8 mouse cellular contexts compared by ENCODE assay signal in the genomic region with DNA sequence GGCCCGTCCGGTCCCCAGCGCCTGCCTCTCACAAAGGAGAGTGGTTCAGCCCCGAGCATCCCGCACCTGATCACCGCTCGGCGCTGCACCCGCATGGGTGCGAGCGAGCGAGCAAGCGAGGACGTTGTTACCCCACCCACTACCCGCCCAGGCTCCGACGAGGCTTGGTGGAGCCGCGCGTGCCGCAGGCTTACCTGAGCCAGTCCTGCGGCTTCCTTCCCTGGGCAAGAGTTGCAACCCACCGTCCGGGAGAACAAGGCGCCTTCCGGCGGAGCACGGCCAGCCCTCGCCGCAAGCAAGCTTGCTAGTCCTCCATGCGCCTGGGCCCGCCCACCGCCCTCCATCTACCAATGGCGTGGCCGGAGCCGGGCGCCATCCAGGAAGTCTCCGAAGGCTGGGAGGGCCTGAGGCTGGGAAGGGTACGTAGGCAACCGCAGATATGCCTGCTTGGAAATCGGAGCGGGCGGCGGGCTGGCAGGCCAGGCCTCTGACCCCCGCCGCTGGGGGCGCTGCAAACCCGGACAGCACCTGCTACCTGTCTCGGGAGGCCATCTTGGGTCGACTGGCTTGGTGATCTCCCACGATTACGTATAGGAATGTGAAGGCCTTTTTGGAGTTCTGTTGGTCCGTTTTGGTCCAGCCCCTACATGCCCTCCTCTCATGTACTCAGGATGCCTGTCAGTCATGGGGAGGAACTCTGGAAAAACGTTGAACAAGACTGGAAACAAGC. TPM values are rescaled to one million over a fixed set of nuclear protein-coding genes. Genes with fewer than 3 reads are reported as not detected.
DNase-seq lines count a peak whose midpoint lies in the region; ATAC-seq and TF ChIP-seq lines count a peak whose summit lies in the region.

A gene (minus strand): TSS at position 297 of the 730 bp plus-strand sequence.

- WGBS in heart, embryonic 14.5 days, result under 1% methylated on average over 54 of the region's 54 CpGs
- under 1% methylated on average over 54 of the region's 54 CpGs for WGBS in liver, embryonic 14.5 days (ENCODE audit: insufficient replicate concordance)
- under 1% methylated on average over 54 of the region's 54 CpGs for WGBS in neural tube, embryonic 11.5 days
- WGBS in stomach, postnatal 0 days, result under 1% methylated on average over 54 of the region's 54 CpGs

- peak within 1 kb of the TSS; percentile 89 for H3K9ac ChIP-seq in heart, embryonic 14.5 days (ENCODE audit: low read length)
- H3K9ac ChIP-seq in liver, embryonic 14.5 days (replicated peaks), result peak within 1 kb of the TSS; percentile 96
- H3K9ac ChIP-seq in neural tube, embryonic 11.5 days (ENCODE audit: low read length), result peak within 1 kb of the TSS; percentile 94
- H3K9ac ChIP-seq in stomach, postnatal 0 days (ENCODE audit: low read length), result peak within 1 kb of the TSS; percentile 92

- no peaks in the 10 kb centered on the region for H3K9me3 ChIP-seq in heart, embryonic 14.5 days (ENCODE audit: control insufficient read depth, low read length)
- no peaks in the 10 kb centered on the region for H3K9me3 ChIP-seq in liver, embryonic 14.5 days (ENCODE audit: control insufficient read depth, low read length)
- no peaks in the 10 kb centered on the region for H3K9me3 ChIP-seq in neural tube, embryonic 11.5 days (ENCODE audit: control insufficient read depth, low read length)
- no peaks in the 10 kb centered on the region for H3K9me3 ChIP-seq in stomach, postnatal 0 days (ENCODE audit: control insufficient read depth, low read length)

- H3K27me3 ChIP-seq in heart, embryonic 14.5 days (ENCODE audit: control insufficient read depth, insufficient read depth, low read length), result no peaks in the 10 kb centered on the region
- H3K27me3 ChIP-seq in liver, embryonic 14.5 days (ENCODE audit: control insufficient read depth, insufficient read depth, low read length), result no peaks in the 10 kb centered on the region
- no peaks in the 10 kb centered on the region for H3K27me3 ChIP-seq in neural tube, embryonic 11.5 days (ENCODE audit: control insufficient read depth, insufficient read depth, low read length)
- H3K27me3 ChIP-seq in stomach, postnatal 0 days (ENCODE audit: control insufficient read depth, insufficient read depth, low read length), result no peaks in the 10 kb centered on the region

- peak; percentile 92 for DNase-seq in c-Kit-negative CD71-positive TER-119-positive erythroid progenitor cells, embryonic 14.5 days (ENCODE audit: low read depth, low spot score)
- DNase-seq in fibroblast of lung, adult 2 months (ENCODE audit: low read depth), result peak; percentile 91
- DNase-seq in kidney, postnatal 25 days, result peak; percentile 98 to 100
- peak; percentile 92 to 96 (median 93) for DNase-seq in liver, embryonic 14.5 days (ENCODE audit: low read depth in 3 of 3, low spot score in 3 of 3)
- peak; percentile 99 for DNase-seq in neural tube, embryonic 11.5 days (ENCODE audit: low spot score)
- peak; percentile 99 for DNase-seq in stomach, postnatal 0 days (ENCODE audit: low spot score)

- peaks cover 3 to 10% of the 10 kb centered on the region in 2 experiments; a peak in 2 of 4 replicates for H3K4me1 ChIP-seq in heart, embryonic 14.5 days (ENCODE audit: control insufficient read depth in 2 of 2, insufficient read depth in 2 of 2, low read length in 2 of 2)
- H3K4me1 ChIP-seq in liver, embryonic 14.5 days (replicated peaks; ENCODE audit: control insufficient read depth in 2 of 2, insufficient read depth in 2 of 2, low read length in 1 of 2), result peaks cover 17 to 20% of the 10 kb centered on the region in 2 experiments
- peaks cover 10% of the 10 kb centered on the region for H3K4me1 ChIP-seq in neural tube, embryonic 11.5 days (ENCODE audit: control insufficient read depth, insufficient read depth, low read length)
- H3K4me1 ChIP-seq in stomach, postnatal 0 days (replicated peaks; ENCODE audit: control insufficient read depth, insufficient read depth), result no peaks in the 10 kb centered on the region

- H3K36me3 ChIP-seq in heart, embryonic 14.5 days (ENCODE audit: control insufficient read depth, insufficient read depth, low read length), result peaks cover 10% of the 10 kb centered on the region
- no peaks in the 10 kb centered on the region for H3K36me3 ChIP-seq in liver, embryonic 14.5 days (replicated peaks; ENCODE audit: control insufficient read depth, insufficient read depth, low read depth)
- H3K36me3 ChIP-seq in neural tube, embryonic 11.5 days (ENCODE audit: control insufficient read depth, insufficient read depth, low read length), result no peaks in the 10 kb centered on the region
- no peaks in the 10 kb centered on the region for H3K36me3 ChIP-seq in stomach, postnatal 0 days (ENCODE audit: control insufficient read depth, insufficient read depth, low read length)

- peak; percentile 96 for TF ChIP-seq CTCF in liver, embryonic 14.5 days (IDR thresholded peaks at IDR 0.05; ENCODE audit: low read depth)
- TF ChIP-seq CTCF in stomach, postnatal 0 days (IDR thresholded peaks at IDR 0.05; ENCODE audit: low read depth), result peak; percentile 88

- TF ChIP-seq EP300 in liver, embryonic 14.5 days (IDR thresholded peaks at IDR 0.05; ENCODE audit: low read depth), result no peak
- TF ChIP-seq EP300 in stomach, postnatal 0 days (optimal IDR thresholded peaks at IDR 0.05), result peak; percentile 81

- H3K4me2 ChIP-seq in heart, embryonic 14.5 days (ENCODE audit: low read length), result peak within 1 kb of the TSS; percentile 83
- peak within 1 kb of the TSS; percentile 98 for H3K4me2 ChIP-seq in liver, embryonic 14.5 days (ENCODE audit: low read depth)
- H3K4me2 ChIP-seq in neural tube, embryonic 11.5 days (ENCODE audit: low read depth), result peak within 1 kb of the TSS; percentile 52
- peak within 1 kb of the TSS; percentile 58 for H3K4me2 ChIP-seq in stomach, postnatal 0 days (replicated peaks; ENCODE audit: low read depth)

- ATAC-seq in CD4-positive, CD25-positive, alpha-beta regulatory T cell, adult 4 months, result peak; percentile 98
- ATAC-seq in heart, embryonic 14.5 days (ENCODE audit: insufficient number of reproducible peaks, insufficient read depth, low FRiP score, low read depth), result peak; percentile 100
- ATAC-seq in liver, embryonic 14.5 days (ENCODE audit: insufficient read depth), result peak; percentile 100
- ATAC-seq in neural tube, embryonic 11.5 days (ENCODE audit: insufficient read depth, low FRiP score, low TSS enrichment), result peak; percentile 100
- ATAC-seq in stomach, postnatal 0 days (ENCODE audit: low FRiP score, low TSS enrichment), result peak; percentile 100

- H3K4me3 ChIP-seq in heart, embryonic 14.5 days (ENCODE audit: control insufficient read depth in 1 of 2, insufficient read depth in 1 of 2, low read depth in 1 of 2, low read length in 2 of 2), result peak within 1 kb of the TSS; percentile 87 to 88
- peak within 1 kb of the TSS; percentile 71 to 91 for H3K4me3 ChIP-seq in liver, embryonic 14.5 days (ENCODE audit: insufficient read depth in 1 of 2, low read depth in 2 of 2, low read length in 2 of 2)
- H3K4me3 ChIP-seq in neural tube, embryonic 11.5 days (ENCODE audit: low read depth, low read length), result peak within 1 kb of the TSS; percentile 92
- peak within 1 kb of the TSS; percentile 81 for H3K4me3 ChIP-seq in stomach, postnatal 0 days (ENCODE audit: low read depth, low read length)

- peak within 1 kb of the TSS; percentile 83 to 89 for H3K27ac ChIP-seq in heart, embryonic 14.5 days (replicated peaks in 1 of 2; ENCODE audit: control insufficient read depth in 1 of 2, insufficient read depth in 1 of 2, low read depth in 2 of 2, low read length in 2 of 2)
- H3K27ac ChIP-seq in liver, embryonic 14.5 days, result peak within 1 kb of the TSS; percentile 89
- H3K27ac ChIP-seq in neural tube, embryonic 11.5 days (ENCODE audit: low read depth, low read length), result peak within 1 kb of the TSS; percentile 88
- peak within 1 kb of the TSS; percentile 96 for H3K27ac ChIP-seq in stomach, postnatal 0 days (replicated peaks)

RNA-seq across cellular contexts. Expression of the gene that starts here (rescaled TPM):
- 10 to 100 TPM; 76.7 to 83.0 TPM for polyA plus RNA-seq in CD4-positive, CD25-positive, alpha-beta regulatory T cell, adult 4 months (2017; shearing (Covaris generic))
- polyA plus RNA-seq in heart, embryonic 14.5 days (2014; fragmentation: Nextera tagmentation; extraction: Ambion mirVana), result 28.2 and 30.3 TPM in 2 replicates
- polyA plus RNA-seq in liver, embryonic 14.5 days (2012; rRNA removed), result 9.7 and 13.1 TPM in 2 replicates
- polyA plus RNA-seq in liver, embryonic 14.5 days (2014; fragmentation: Nextera tagmentation; extraction: Ambion mirVana), result 13.9 and 14.0 TPM in 2 replicates
- 56.4 and 58.4 TPM in 2 replicates for polyA plus RNA-seq in neural tube, embryonic 11.5 days (2014; fragmentation: Nextera tagmentation; extraction: Ambion mirVana)
- polyA plus RNA-seq in stomach, postnatal 0 days (2015; fragmentation: Nextera tagmentation; extraction: Ambion mirVana), result 12.6 and 14.2 TPM in 2 replicates

Comparison
In these comparisons a context has a peak if more than half of its experiments do, and no peak if none do; other contexts are left out.
1. Peak in every context shown above with its lines: DNase-seq, ATAC-seq, H3K4me3 ChIP-seq and H3K27ac ChIP-seq.